Mouse (Mus musculus): ENCODE measurements at regions not wholly inside any gene's neighbourhood (a gene's known extent, or its start where the extent isn't known, plus 50 kb on each side); places are given as distances from the start of the nearest gene placed in this dataset.

DNA sequence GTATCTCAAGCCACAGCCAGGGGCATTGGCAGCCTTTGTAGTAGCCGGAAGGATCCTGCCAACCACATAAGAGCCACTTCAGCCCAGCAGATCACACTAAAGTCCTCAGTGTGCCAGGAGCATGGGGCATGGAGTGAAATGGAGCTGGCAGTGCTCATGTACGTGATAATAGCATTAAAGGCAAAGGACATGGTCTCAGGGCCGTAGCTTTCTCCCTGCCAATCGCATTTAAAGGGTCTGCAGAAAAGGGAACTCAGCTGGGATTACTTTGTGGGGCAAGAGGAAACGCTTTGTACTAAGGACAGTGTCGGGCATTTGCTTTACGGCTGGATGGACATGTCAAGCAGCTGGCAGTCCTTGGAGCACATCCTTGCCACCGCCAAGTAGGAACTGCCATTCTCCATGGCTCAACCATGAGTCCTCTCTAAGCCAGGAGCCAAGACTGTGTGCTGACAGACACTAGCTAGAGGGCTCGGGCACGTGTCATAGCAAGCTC lies 502.5 kb upstream of the Gm10131 start:
- ATAC-seq: no peak
- 0 out of 2 replicates have a peak, but pooled peaks cover 6% of the 10 kb centered on the region for H3K4me1 ChIP-seq (replicated peaks)
- WGBS: 74% methylated on average over 10 of the region's 10 CpGs
- H3K9ac ChIP-seq: no peak overlapping the region
- no peak overlapping the region for H3K27ac ChIP-seq
- H3K27me3 ChIP-seq (replicated peaks): no peaks in the 10 kb centered on the region
- no peak overlapping the region for H3K4me3 ChIP-seq (replicated peaks)
- H3K36me3 ChIP-seq: no peaks in the 10 kb centered on the region
- H3K9me3 ChIP-seq: no peaks in the 10 kb centered on the region
- no peak overlapping the region for H3K4me2 ChIP-seq (replicated peaks)

GRCm38 (mm10) chr8:34613138-34613537 lies 501.6 kb upstream of the Gm10131 start:
- Histone ChIP-seq H3K4me3 (replicated peaks) (no peak overlapping the region), H3K4me1 (replicated peaks) (0 out of 2 replicates have a peak, but pooled peaks cover 1% of the 10 kb centered on the region), H3K27me3 (replicated peaks) (no peaks in the 10 kb centered on the region), H3K27ac (no peak overlapping the region), H3K9me3 (no peaks in the 10 kb centered on the region), H3K9ac (no peak overlapping the region), H3K4me2 (replicated peaks) (no peak overlapping the region), H3K36me3 (no peaks in the 10 kb centered on the region)
- ATAC-seq: no peak
- 89% methylated on average over 5 of the region's 5 CpGs for WGBS

GRCm38 (mm10) chr8:34612396-34612795 lies 500.9 kb upstream of the Gm10131 start:
- WGBS: 68% methylated on average over 3 of the region's 3 CpGs
- Histone ChIP-seq H3K9ac (no peak overlapping the region), H3K4me3 (replicated peaks) (no peak overlapping the region)

GRCm38 (mm10) chr8:34610186-34610585 lies 498.6 kb upstream of the Gm10131 start:
- ATAC-seq: no peak
- H3K9me3 ChIP-seq: no peaks in the 10 kb centered on the region
- H3K4me2 ChIP-seq (replicated peaks): no peak overlapping the region
- H3K4me1 ChIP-seq (replicated peaks): no peaks in the 10 kb centered on the region
- H3K36me3 ChIP-seq: no peaks in the 10 kb centered on the region
- H3K27ac ChIP-seq: no peak overlapping the region
- no peak overlapping the region for H3K9ac ChIP-seq
- H3K4me3 ChIP-seq (replicated peaks): no peak overlapping the region
- no peaks in the 10 kb centered on the region for H3K27me3 ChIP-seq (replicated peaks)

More at GRCm38 (mm10) chr8:34612396-34612795, 500.9 kb upstream of the Gm10131 start:
- no peaks in the 10 kb centered on the region for H3K4me1 ChIP-seq (replicated peaks)
- H3K36me3 ChIP-seq: no peaks in the 10 kb centered on the region
- no peaks in the 10 kb centered on the region for H3K27me3 ChIP-seq (replicated peaks)
- H3K27ac ChIP-seq: no peak overlapping the region
- no peaks in the 10 kb centered on the region for H3K9me3 ChIP-seq
- no peak for ATAC-seq
- H3K4me2 ChIP-seq (replicated peaks): no peak overlapping the region

GRCm38 (mm10) chr8:34607426-34607825 lies 495.9 kb upstream of the Gm10131 start:
- 84% methylated on average over 2 of the region's 2 CpGs for WGBS
- no peaks in the 10 kb centered on the region for H3K27me3 ChIP-seq (replicated peaks)
- no peak overlapping the region for H3K27ac ChIP-seq
- no peaks in the 10 kb centered on the region for H3K4me1 ChIP-seq (replicated peaks)
- H3K4me3 ChIP-seq (replicated peaks): no peak overlapping the region
- H3K9ac ChIP-seq: no peak overlapping the region
- no peaks in the 10 kb centered on the region for H3K9me3 ChIP-seq
- no peaks in the 10 kb centered on the region for H3K36me3 ChIP-seq
- ATAC-seq: no peak
- no peak overlapping the region for H3K4me2 ChIP-seq (replicated peaks)

- H3K9me3 ChIP-seq: no peaks in the 10 kb centered on the region
- H3K4me3 ChIP-seq (replicated peaks): no peak overlapping the region
- no peak overlapping the region for H3K9ac ChIP-seq
- H3K36me3 ChIP-seq: no peaks in the 10 kb centered on the region
- no peaks in the 10 kb centered on the region for H3K4me1 ChIP-seq (replicated peaks)
- no peak for ATAC-seq
- no peaks in the 10 kb centered on the region for H3K27me3 ChIP-seq (replicated peaks)
- H3K27ac ChIP-seq: no peak overlapping the region
- WGBS: 86% methylated on average over 2 of the region's 2 CpGs
- no peak overlapping the region for H3K4me2 ChIP-seq (replicated peaks)
These were observed 493.5 kb upstream of the Gm10131 start for GRCm38 (mm10) chr8:34605031-34605430.

DNA sequence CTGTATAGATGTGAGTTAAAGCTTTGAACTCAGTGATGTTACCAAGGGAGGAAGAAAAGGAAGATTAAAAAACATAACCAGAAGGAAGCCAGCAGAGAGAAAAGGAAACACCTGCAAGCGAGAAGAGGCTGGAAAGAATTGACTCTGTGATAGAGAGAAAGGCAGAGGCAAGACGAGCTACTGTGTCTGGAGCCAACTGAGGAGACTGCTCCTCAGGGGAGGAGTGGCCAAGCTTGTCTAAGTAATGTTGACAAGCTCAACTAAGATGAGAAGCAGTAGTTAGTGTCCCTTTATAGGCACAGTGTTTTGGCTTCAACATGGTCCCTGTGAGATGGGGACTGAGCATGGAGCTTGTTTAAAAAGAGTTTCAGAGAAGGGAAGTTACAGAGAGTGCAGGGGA lies 493.0 kb upstream of the Gm10131 start:
- H3K27ac ChIP-seq: no peak overlapping the region
- 73% methylated on average over 2 of the region's 2 CpGs for WGBS
- no peaks in the 10 kb centered on the region for H3K4me1 ChIP-seq (replicated peaks)
- H3K9ac ChIP-seq: no peak overlapping the region
- no peaks in the 10 kb centered on the region for H3K9me3 ChIP-seq
- H3K36me3 ChIP-seq: no peaks in the 10 kb centered on the region
- no peak overlapping the region for H3K4me2 ChIP-seq (replicated peaks)
- H3K4me3 ChIP-seq (replicated peaks): no peak overlapping the region
- ATAC-seq: no peak
- H3K27me3 ChIP-seq (replicated peaks): no peaks in the 10 kb centered on the region

GRCm38 (mm10) chr8:34601426-34601953 lies 490.0 kb upstream of the Gm10131 start:
- Histone ChIP-seq H3K27ac (no peak overlapping the region), H3K36me3 (no peaks in the 10 kb centered on the region), H3K9ac (no peak overlapping the region), H3K4me1 (replicated peaks) (no peaks in the 10 kb centered on the region), H3K27me3 (replicated peaks) (no peaks in the 10 kb centered on the region), H3K4me2 (replicated peaks) (no peak overlapping the region), H3K4me3 (replicated peaks) (no peak overlapping the region), H3K9me3 (no peaks in the 10 kb centered on the region)
- 84% methylated on average over 3 of the region's 3 CpGs for WGBS
- no peak for ATAC-seq

GRCm38 (mm10) chr8:34600880-34601279 lies 489.3 kb upstream of the Gm10131 start:
- H3K27ac ChIP-seq: no peak overlapping the region
- 71% methylated on average over 5 of the region's 5 CpGs for WGBS
- ATAC-seq: no peak

GRCm38 (mm10) chr8:34596593-34596992 lies 485.1 kb upstream of the Gm10131 start:
- Histone ChIP-seq H3K9me3 (no peaks in the 10 kb centered on the region), H3K4me1 (replicated peaks) (no peaks in the 10 kb centered on the region), H3K27me3 (replicated peaks) (no peaks in the 10 kb centered on the region), H3K4me2 (replicated peaks) (no peak overlapping the region), H3K4me3 (replicated peaks) (no peak overlapping the region), H3K36me3 (no peaks in the 10 kb centered on the region), H3K27ac (no peak overlapping the region), H3K9ac (no peak overlapping the region)
- ATAC-seq: no peak
- WGBS: 59% methylated on average over 5 of the region's 5 CpGs

More at GRCm38 (mm10) chr8:34600880-34601279, 489.3 kb upstream of the Gm10131 start:
- Histone ChIP-seq H3K4me2 (replicated peaks) (no peak overlapping the region), H3K4me3 (replicated peaks) (no peak overlapping the region), H3K4me1 (replicated peaks) (no peaks in the 10 kb centered on the region), H3K36me3 (no peaks in the 10 kb centered on the region), H3K9me3 (no peaks in the 10 kb centered on the region), H3K9ac (no peak overlapping the region), H3K27me3 (replicated peaks) (no peaks in the 10 kb centered on the region)

DNA sequence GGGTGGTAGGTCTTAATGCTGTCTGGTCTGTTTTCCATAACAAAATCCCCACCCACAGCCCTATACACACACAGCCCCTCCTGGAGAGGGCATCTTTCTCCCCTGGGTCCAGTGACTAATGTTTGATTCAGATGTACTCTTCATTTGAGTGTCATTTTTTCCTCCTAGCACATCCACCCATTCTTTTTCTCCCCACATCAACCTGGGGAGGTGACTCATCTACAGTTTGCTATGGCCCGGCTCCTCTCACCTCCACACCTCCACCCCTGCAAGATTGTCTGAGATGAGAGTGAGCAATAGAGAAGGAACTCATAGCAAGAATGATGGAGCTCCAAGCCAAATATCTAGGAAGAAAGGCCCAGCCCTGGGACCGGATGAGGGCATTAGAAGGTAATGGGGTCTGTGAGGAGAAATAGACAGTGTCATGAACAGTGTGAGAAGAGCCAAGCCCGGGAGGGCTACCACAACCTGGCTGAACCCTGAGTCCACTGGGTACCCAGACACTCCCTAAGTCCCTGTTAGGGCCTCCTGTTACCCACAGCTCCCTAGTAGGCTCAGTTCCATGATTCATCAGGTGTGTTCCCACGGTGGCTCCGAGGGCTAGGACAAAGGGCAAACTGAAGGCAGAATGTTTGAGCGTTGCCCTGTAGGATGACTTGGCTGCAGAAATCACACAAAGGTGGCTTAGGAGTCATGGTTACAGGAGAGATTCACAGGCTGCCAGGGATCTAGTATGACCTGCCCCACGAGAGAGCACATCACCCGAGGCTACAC lies 479.6 kb upstream of the Gm10131 start:
- ATAC-seq: peak; percentile 49; the same call in 1 of the 2 replicates
- Histone ChIP-seq H3K36me3 (no peaks in the 10 kb centered on the region), H3K4me3 (replicated peaks) (no peak overlapping the region), H3K9me3 (no peaks in the 10 kb centered on the region), H3K27me3 (replicated peaks) (no peaks in the 10 kb centered on the region), H3K9ac (no peak overlapping the region), H3K4me1 (replicated peaks) (no peaks in the 10 kb centered on the region), H3K4me2 (replicated peaks) (no peak overlapping the region), H3K27ac (no peak overlapping the region)
- 90% methylated on average over 8 of the region's 8 CpGs for WGBS

GRCm38 (mm10) chr8:34578043-34578442 lies 466.5 kb upstream of the Gm10131 start:
- no peaks in the 10 kb centered on the region for H3K36me3 ChIP-seq
- H3K9me3 ChIP-seq: no peaks in the 10 kb centered on the region
- H3K27me3 ChIP-seq (replicated peaks): no peaks in the 10 kb centered on the region
- WGBS: 33% methylated on average over 4 of the region's 4 CpGs
- H3K4me1 ChIP-seq (replicated peaks): peaks cover 9% of the 10 kb centered on the region; the same call in 1 of the 2 replicates
- H3K4me2 ChIP-seq (replicated peaks): no peak overlapping the region
- no peak overlapping the region for H3K27ac ChIP-seq
- ATAC-seq: peak; percentile 78
- H3K9ac ChIP-seq: no peak overlapping the region
- no peak overlapping the region for H3K4me3 ChIP-seq (replicated peaks)

- Histone ChIP-seq H3K36me3 (no peaks in the 10 kb centered on the region), H3K4me3 (replicated peaks) (no peak overlapping the region), H3K9ac (no peak overlapping the region), H3K27me3 (replicated peaks) (no peaks in the 10 kb centered on the region), H3K4me2 (replicated peaks) (no peak overlapping the region), H3K9me3 (no peaks in the 10 kb centered on the region), H3K4me1 (replicated peaks) (peaks cover 9% of the 10 kb centered on the region; the same call in 1 of the 2 replicates), H3K27ac (no peak overlapping the region)
- ATAC-seq: no peak
- 67% methylated on average over 3 of the region's 3 CpGs for WGBS
These were observed 462.5 kb upstream of the Gm10131 start for GRCm38 (mm10) chr8:34574009-34574408.

All from intestine, embryonic 15.5 days (tissue).